Mouse (Mus musculus) testis, adult 2 months (tissue): ENCODE measurements around the gene Gm11077.

Experiments
- CTCF ChIP-seq: fragments of 200-500 bp; IDR thresholded peaks from 2 replicates; pipeline ENCODE4 v1.5.1; 2012; ENCODE audit warnings: low read depth, mild to moderate bottlenecking, inconsistent platforms, low read length, moderate library complexity; ENCODE audit not compliant: control insufficient read depth, insufficient read depth, insufficient replicate concordance
- POLR2A ChIP-seq: fragments of 200-500 bp; IDR thresholded peaks from 2 replicates; pipeline ENCODE4 v1.6.1; 2012; ENCODE audit warnings: low read depth, mild to moderate bottlenecking, inconsistent platforms, low read length, moderate library complexity; ENCODE audit not compliant: control insufficient read depth

DNA sequence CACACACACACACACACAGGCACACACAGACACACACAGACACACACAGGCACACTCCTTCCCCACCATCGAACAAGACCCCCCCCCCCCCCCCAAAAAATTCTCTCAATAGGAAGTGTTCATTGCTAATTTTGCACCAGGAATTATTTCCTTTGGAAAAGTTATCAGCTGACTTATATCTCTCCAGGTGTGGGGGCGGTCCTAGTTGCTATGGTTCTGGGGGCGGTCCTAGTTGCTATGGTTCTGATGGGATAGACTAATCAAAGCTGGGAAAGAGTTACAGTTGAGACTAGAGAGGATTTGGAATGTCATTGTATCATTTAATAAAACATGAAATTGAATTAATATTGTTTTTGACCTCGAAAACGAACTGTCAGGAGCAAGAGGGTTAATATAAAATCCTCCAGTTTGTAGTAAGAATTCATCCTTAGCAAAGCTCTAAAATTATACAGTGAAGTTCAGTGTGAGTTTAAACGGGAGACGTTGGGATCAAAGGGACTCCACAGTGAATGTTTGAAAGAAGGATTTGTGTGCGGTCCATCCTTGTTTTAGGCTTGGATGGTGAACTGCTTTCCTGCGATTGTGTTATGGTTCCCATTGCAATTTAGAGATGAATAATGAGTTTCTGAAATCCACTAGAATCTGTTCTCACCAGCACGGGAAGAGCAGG lies 4.0 kb downstream of the Gm11077 start:
- TF ChIP-seq CTCF: no peak
- no peak for TF ChIP-seq POLR2A
